Mouse (Mus musculus): ENCODE data around the gene Rps17. TPM values are rescaled to one million over a fixed set of nuclear protein-coding genes. Genes with fewer than 3 reads are reported as not detected.

Gene Rps17
- total RNA-seq (2021) = 100 to 1,000 TPM; 560 to 614 TPM

GRCm38 (mm10) chr7:81344544-81345446 lies at the start of gene Rps17:
Gene Rps17, minus strand, starts transcription at chr7:81345254.
- DNase-seq (ENCODE audit: extremely low spot score in 1 of 2, low spot score in 1 of 2) = peak; percentile 99

DNA sequence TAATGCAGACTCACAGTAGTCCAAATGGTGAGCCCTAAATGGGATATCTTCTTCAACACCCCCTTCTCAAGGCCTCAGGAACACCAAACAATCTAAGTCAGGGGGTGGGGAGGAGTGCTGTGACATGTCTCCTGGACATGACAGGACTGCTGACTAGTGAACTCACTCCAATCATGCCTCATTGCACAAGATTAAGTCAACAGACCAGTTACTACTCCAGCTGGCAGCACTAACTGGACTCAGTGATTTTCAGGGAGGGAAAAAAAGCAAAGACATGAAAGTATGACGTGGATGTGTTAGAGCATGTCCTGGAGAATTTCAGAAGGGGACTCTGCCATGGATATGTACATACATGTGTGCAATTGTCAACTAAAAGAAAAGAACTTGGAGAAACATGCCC lies 34.3 kb upstream of the Rps17 start:
- DNase-seq (ENCODE audit: extremely low spot score in 1 of 2, low spot score in 1 of 2) = no peak

- peak; percentile 42 to 53 for DNase-seq (ENCODE audit: extremely low spot score in 1 of 2, low spot score in 1 of 2)
These were observed 27.4 kb upstream of the Rps17 start for GRCm38 (mm10) chr7:81372337-81372920.

- no peak for DNase-seq (ENCODE audit: extremely low spot score in 1 of 2, low spot score in 1 of 2)
These were observed 26.8 kb upstream of the Rps17 start for GRCm38 (mm10) chr7:81371811-81372210.

GRCm38 (mm10) chr7:81369724-81370123 lies 24.7 kb upstream of the Rps17 start:
- peak; percentile 42 to 65 for DNase-seq (ENCODE audit: extremely low spot score in 1 of 2, low spot score in 1 of 2)

- DNase-seq (ENCODE audit: extremely low spot score in 1 of 2, low spot score in 1 of 2) = no peak
These were observed 22.9 kb upstream of the Rps17 start for GRCm38 (mm10) chr7:81367946-81368345.

DNA sequence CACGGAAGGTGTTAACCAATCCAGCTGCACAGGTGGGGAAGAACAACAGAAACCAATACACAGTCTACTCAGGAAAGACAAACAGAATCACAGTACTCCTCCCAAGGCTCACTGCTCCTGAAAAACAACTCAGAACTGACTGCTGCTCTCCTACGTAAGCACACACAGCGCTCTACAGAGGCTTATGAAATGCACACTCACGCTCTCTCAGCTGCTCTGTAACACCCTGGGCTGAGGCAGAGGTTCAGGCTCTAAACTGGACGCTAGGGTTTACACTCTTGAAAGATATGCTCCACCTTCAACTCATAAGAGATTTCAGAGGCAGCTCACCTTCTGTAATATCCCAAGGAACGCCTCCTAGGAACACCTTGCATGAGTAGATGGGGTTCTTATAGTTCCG lies 11.9 kb upstream of the Rps17 start:
- no peak for DNase-seq (ENCODE audit: extremely low spot score in 1 of 2, low spot score in 1 of 2)

- DNase-seq (ENCODE audit: extremely low spot score in 1 of 2, low spot score in 1 of 2) = no peak
These were observed 11.3 kb upstream of the Rps17 start for GRCm38 (mm10) chr7:81356360-81356759.

- DNase-seq (ENCODE audit: extremely low spot score in 1 of 2, low spot score in 1 of 2) = no peak
These were observed 10.7 kb upstream of the Rps17 start for GRCm38 (mm10) chr7:81355746-81356145.

DNA sequence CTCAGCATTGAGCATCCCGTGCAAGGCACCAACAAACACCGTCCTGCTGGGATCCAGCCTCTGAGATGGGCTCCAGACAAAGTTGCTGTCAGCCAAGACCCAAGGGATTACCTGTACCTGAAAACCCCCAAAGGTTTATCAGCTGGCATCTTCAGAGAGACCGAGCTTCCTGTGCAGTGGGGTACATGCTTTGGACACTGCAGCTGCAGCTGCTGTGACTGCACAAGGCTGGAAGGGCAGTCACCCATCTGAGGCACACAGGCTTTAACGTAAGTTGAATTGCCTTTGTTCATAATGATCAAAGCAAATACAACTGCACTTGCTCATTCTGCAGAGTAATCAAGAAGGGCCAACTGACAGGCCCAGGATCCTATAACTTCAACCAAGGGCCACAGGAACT lies 6.8 kb upstream of the Rps17 start:
- no peak for DNase-seq (ENCODE audit: extremely low spot score in 1 of 2, low spot score in 1 of 2)

GRCm38 (mm10) chr7:81348206-81348605 lies 3.2 kb upstream of the Rps17 start:
- no peak for DNase-seq (ENCODE audit: extremely low spot score in 1 of 2, low spot score in 1 of 2)

- no peak for DNase-seq (ENCODE audit: extremely low spot score in 1 of 2, low spot score in 1 of 2)
These were observed 555 bp upstream of the Rps17 start for GRCm38 (mm10) chr7:81345447-81346170.

GRCm38 (mm10) chr7:81343831-81344230 lies 1.2 kb downstream of the Rps17 start:
- DNase-seq (ENCODE audit: extremely low spot score in 1 of 2, low spot score in 1 of 2) = no peak

- DNase-seq (ENCODE audit: extremely low spot score in 1 of 2, low spot score in 1 of 2) = no peak
These were observed 1.7 kb downstream of the Rps17 start for GRCm38 (mm10) chr7:81343316-81343715.

DNA sequence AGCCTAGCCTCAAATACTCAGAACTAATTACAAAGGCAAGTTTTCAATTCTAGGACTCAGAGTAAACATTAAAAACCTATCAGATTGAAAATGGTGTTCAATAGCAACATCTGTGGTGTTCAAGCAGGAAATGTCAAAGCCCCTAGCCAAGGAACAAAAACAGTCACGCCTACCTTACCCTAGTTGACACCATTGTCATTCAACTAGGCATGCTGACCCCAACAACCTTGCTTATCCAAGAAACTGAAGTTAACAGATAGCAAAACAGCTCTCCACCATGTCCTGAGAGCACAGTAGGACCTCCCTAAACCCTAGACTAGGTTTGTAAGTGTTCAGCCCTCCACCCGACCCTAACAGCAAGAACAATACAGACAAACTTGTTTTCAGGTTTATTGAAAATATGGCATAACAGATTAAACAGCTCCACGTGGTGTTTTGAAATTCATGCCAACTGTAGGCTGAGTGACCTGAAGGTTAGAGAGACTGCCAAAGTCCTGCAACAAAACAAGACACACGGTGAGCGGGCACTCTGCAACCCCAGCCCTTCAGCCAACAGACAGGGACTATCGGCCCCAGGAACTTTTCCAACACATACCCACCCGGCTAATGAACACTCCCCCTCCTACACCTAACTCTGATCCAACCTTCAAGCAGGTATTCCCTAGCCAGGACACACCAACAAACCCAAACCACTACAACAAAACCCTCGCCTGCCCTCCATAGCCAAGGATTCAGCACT lies 2.5 kb downstream of the Rps17 start:
- no peak for DNase-seq (ENCODE audit: extremely low spot score in 1 of 2, low spot score in 1 of 2)

- DNase-seq (ENCODE audit: extremely low spot score in 1 of 2, low spot score in 1 of 2) = no peak
These were observed 3.5 kb downstream of the Rps17 start for GRCm38 (mm10) chr7:81341563-81341962.

- peak in 1 of 2 experiments; percentile 52 for DNase-seq (ENCODE audit: extremely low spot score in 1 of 2, low spot score in 1 of 2)
These were observed 5.3 kb downstream of the Rps17 start for GRCm38 (mm10) chr7:81339783-81340182.

DNA sequence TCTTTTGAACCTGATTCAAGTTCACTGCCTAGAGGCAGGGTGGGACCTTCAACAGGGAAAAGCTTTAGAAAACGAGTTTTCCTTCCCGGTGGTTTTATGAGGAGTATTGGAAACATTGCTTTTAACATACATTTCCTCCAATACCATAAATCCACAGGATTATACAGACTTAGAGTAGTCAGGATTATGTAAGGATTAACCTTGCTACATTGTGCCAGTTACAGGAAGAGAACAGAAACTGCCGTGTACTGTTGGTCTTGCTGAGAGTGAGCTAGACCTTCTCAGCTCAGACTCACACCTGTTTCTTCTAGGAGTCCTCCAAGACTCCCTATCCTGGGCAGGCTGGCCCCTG lies 6.6 kb downstream of the Rps17 start:
- DNase-seq (ENCODE audit: extremely low spot score in 1 of 2, low spot score in 1 of 2) = no peak

GRCm38 (mm10) chr7:81337785-81338521 lies 7.1 kb downstream of the Rps17 start:
- DNase-seq (ENCODE audit: extremely low spot score in 1 of 2, low spot score in 1 of 2) = no peak

DNA sequence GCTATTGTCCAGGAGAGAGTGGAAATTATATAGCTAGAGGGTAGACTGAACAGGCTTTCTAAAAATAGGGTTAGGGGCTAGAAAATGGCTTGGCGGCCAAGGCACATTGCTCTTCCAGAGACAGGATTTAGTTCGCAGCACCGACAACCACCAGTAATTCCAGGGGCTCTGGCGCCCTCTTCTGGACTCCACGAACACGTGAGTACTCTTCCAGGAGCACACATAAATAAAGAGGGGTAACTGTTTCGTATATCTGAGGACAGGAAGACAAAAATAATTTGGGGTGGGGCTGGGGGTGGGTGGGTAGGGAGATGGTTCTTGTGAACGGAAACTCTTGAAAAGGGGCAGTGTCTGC lies 8.6 kb downstream of the Rps17 start:
- peak in 1 of 2 experiments; percentile 39 for DNase-seq (ENCODE audit: extremely low spot score in 1 of 2, low spot score in 1 of 2)
